Mouse (Mus musculus): Measurements from ENCODE around the gene Tnni3.
A peak's percentile ranks its signal among the peaks of the same experiment; 100 is the strongest.

The Tnni3 gene

DNA sequence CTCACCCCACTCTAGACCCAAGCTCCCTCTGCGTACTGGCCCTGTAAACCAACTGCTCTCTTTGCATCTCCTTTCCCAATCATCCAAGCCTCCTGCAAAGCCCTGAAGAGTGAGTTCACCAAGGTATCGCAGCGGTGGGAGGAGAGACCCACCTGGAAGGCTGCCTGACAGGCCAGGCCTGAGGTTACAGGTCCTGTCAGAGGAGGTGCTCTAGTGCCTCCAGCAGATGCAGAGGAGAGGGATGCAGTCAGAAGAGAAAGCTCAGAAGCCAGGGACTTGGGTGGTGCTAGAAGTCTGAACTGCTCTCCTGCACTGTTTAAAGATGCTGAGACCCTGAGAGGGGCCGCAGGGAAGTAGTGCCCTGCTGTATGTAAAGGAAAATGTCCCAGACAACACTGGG is 25.0 kb downstream of the Tnni3 start:
- DNase-seq (ENCODE audit: low read depth, low spot score): no peak

DNA sequence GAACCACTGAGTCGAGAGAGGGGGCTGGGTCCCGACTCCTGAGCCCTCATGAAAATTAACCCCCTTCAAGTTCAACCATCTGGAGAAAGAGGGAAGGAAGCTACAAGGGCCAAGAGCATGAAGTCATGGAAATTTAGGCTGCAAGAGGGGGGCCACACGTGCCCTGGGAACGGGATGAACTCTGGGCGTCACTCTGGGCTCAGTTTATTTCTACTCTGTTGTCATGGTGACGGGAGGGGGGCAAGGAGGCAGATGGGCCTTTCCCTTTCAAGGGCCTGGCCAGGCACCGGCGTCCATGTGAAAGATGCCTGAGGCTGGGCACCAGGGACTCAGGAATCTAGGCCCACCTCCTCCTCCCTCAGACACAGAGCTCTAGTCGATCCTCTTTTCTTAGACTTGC is 25.8 kb downstream of the Tnni3 start:
- DNase-seq (ENCODE audit: low read depth, low spot score): no peak

- DNase-seq (ENCODE audit: low read depth, low spot score): no peak
These were observed 26.6 kb downstream of the Tnni3 start for GRCm38 (mm10) chr7:4497271-4497903.

DNA sequence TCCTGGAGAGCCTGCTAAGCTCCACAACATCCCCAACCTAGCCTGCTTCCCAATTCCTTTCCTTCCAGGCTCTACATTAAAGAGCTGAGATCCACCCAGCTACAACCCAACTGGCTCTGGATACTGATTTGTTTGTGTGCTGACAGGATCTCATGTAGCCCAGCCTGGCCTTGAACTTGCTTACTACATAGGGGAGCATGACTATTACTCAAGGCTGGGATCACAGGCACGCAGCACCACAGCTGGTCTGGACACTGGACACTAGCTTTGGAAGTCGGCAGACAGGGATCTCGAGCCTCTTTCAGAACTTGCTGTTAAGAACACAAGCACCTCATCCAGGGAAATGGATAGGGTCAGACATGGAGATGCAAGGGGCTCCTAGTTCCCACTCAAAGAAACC is 27.6 kb downstream of the Tnni3 start:
- no peak for DNase-seq (ENCODE audit: low read depth, low spot score)

- DNase-seq (ENCODE audit: low read depth, low spot score): no peak
These were observed 30.0 kb downstream of the Tnni3 start for GRCm38 (mm10) chr7:4493991-4494390.

GRCm38 (mm10) chr7:4492284-4493224 is 31.5 kb downstream of the Tnni3 start:
- no peak for DNase-seq (ENCODE audit: low read depth, low spot score)

DNA sequence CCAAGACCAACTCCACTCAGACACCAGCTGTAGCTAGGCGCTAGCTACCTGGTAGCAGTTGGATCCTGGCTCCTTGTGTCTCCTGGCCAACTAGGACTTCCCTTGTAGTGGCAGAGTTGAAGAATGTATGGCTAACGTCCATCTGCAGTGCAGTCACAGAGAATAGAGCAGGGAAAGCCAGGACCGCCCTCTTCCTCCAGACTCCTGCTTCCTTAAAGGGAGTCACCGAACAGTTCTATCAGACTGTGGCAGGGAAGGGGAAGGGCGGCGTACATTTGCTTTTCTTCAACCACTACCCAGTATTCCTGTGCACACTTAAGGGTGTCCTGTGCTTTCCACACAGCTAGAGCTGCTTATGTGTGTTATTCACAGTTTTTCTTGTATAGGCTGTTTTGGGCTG is 32.7 kb downstream of the Tnni3 start:
- DNase-seq (ENCODE audit: low read depth, low spot score): no peak

DNA sequence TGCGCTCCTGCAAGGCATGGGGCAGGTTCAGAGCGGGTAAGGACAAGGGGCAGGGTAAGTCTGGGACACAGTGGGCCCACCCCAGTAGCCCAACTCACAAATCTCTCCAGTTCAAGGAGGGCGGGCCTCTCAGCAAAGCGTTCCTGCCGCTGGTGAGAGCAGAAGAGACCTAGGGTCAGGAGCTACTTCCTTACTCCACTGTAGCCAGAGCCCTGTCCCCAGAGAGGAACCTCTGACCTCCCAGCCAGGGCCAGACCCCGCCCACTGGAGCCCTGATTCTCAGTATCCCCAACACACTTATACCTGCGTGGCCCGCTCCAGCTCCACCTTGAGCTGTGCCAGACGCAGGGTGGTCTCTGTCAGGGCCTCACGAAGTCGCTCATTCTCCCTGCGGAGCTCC is 41.7 kb downstream of the Tnni3 start:
- no peak for DNase-seq (ENCODE audit: low read depth, low spot score)

GRCm38 (mm10) chr7:4479674-4480073 is 44.4 kb downstream of the Tnni3 start:
- DNase-seq (ENCODE audit: low read depth, low spot score): no peak

- no peak for DNase-seq (ENCODE audit: low read depth, low spot score)
These were observed 45.2 kb downstream of the Tnni3 start for GRCm38 (mm10) chr7:4478796-4479291.

DNA sequence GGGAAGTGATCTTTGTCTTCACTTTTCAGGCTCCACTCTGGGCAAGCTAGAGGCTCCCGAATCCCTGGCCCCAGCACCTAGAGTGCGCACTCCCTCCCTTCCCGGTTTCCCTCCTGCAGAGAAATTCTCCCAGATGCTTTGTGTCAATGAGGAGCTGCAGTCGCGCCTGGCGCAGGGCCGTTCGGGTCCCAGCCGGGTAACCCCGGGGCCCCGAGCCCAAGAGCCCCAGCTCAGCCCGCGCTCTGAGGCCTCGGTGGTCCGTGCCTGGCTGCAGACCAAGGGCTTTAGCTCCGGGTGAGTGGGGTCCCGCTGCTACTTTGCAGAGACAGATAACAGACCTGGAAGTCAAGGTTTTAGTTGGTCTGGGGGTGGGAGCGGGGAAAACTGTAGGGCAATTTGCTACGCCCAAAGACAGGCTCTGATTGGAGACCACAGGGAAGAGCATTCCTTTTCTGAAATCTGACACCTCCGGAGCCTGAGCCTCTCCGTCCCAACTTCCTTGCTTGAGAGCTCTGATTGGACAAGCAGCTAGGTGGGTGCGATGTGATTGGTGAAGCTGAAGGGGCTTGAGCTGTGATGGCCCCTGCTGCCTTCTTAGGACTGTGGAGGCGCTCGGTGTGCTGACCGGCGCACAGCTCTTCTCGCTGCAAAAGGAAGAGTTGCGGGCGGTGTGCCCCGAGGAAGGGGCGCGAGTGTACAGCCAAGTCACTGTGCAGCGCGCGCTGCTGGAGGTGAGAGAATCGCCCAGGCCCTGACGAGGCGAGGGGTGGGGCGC is 45.8 kb downstream of the Tnni3 start:
- peak; percentile 94 for DNase-seq (ENCODE audit: low read depth, low spot score)

DNA sequence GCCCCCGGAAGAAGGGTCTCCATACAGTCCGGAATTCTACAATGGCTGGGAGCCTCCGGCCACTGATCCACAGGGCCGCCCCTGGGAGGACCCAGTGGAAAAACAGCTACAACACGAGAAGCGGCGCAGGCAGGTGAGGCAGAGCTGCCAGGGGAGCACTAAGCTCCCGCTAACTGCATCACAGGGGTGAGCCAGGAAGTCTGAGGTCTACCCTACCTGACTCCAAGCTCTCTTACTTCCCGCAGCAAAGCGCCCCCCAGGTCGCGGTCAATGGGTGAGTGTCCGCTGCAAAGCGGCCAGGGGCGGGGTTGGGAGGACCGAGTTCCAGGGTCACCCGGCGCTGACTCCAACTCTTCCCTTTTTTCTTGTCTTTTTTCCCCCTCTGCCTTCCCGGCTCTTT is 50.1 kb downstream of the Tnni3 start:
- no peak for DNase-seq (ENCODE audit: low read depth, low spot score)

GRCm38 (mm10) chr7:4471179-4471555 is 52.9 kb downstream of the Tnni3 start:
- DNase-seq (ENCODE audit: low read depth, low spot score): peak; percentile 62

- DNase-seq (ENCODE audit: low read depth, low spot score): peak; percentile 34
These were observed 53.5 kb downstream of the Tnni3 start for GRCm38 (mm10) chr7:4470275-4471178.

Data from forelimb bud, embryonic 11.5 days (tissue).